Mouse (Mus musculus) urinary bladder, postnatal 4 days (tissue): ENCODE measurements around the gene Gja8.

Source experiments
- DNase-seq, 2 experiments: peaks; one replicate each; pipeline ENCODE4 v3.0.0; 2021 to 2022; ENCODE audit warnings: low spot score in 2 of 2

Gene Gja8

DNA sequence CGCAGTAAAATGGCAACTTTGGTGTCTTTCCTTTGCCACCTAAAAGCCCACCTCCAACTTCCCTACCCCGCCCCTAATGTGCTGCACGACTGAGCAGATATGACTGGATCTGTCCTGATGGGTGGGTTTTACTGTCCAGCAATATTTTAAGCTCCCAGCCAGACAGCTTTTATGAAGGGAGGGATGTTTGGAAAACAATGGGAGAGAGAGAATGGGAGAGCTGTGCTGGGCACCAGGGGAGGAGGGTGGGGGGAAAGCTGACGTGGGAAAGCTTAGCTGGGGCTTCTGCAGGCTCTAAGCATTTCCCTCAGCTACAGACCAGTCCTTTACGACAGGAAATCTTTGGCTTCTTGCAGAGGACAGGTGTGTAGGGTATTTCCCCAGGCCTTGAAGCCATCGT, at the start of gene Gja8:
Gene Gja8 (minus strand): TSS at position 101 of the 400 bp plus-strand sequence.
- no peak for DNase-seq

DNA sequence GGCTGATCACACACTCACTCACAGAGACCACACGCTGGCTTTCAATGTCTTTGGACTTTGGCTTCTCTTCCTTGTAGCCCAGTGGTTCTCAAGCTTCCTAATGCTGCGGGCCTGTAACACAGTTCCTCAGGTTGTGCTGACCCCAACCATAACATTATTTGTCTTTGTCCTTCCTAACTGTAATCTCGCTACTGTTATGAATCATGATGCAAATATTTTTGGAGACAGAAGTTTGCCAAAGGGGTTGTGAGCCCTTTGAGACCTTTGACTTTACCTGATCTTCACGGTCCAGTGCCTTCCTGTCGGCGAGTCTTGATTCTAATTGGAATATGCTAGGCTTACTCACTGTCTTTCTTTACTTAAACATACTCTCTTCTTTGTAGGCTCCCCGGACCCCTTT, 48.6 kb upstream of the Gja8 start:
- DNase-seq: no peak

DNA sequence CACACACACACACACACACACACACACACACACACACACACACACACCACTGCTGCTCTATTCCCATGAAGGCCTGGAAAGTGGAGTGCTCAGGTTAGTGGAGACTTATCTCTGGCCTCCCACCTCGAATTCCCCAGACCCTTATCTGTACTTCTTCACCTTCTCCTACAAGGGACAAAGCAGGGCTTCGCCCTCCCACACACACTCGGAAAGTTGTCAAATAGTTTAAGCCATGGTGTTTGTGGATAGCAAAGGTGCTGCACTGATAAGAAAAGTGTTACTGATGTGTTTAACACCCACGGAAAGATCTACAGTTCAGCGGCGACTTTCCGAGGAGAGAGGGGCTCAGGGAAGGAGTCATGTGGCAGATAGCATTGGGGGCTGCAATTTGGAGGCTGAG, 45.2 kb upstream of the Gja8 start:
- DNase-seq: no peak

GRCm38 (mm10) chr3:96963088-96964034, 37.5 kb upstream of the Gja8 start:
- no peak for DNase-seq

- no peak for DNase-seq
Observed at GRCm38 (mm10) chr3:96960597-96960996, 34.8 kb upstream of the Gja8 start.

DNA sequence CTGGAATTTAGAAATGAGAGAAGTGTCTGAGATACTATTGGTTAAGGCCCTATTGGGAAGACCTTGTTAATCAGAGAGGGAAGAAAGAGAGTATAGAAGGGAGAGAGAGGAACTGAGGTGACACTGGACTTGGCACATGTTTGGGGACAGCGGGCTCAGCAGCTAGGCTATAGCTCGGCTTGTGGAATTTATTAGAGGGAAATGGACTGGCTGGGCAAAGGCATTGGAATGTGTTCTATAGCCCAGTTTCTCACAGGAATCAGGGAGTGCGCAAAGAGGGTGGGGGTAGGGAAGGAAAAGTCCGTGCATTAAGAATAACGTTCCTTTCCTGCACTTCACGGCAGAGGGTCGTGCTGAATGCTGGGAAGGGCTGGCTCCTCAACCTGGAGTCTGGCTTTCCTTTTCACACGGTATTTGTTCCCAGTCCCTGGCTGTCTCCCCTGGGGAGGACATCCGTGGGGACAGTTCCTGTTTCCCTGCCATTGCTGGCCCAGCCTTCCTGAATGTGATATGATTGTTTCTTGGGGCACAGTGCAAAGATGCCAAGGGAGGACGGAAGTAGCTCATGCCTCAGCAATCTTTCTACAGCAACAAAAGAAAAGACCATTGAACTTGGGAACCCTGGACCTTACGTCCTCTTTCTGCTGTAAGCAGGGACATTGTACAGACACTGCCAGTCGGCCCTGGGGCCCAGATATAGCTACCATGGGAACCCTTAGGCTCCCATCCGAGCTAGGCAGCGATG, 27.8 kb upstream of the Gja8 start:
- DNase-seq: no peak

DNA sequence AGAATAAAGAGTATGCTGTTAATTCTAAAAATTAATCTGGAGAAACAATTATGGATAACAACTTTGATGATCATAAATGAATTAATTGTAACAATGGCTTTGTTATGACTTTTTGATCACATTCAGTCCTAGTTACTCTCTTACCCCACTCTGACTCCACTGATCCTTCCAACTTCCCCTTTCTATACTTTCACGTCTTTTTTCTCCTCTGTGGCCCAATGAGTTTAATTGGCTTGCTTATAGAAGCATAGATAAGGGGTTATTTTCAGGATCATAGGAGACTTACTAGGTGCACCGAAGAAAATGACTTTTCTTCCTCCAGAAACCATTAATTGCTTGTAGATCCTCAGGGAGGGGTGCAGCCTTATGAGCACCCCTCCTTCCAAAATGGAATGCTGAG, 16.9 kb upstream of the Gja8 start:
- no peak for DNase-seq

- DNase-seq: peak; percentile 67 to 88
Observed at GRCm38 (mm10) chr3:96938738-96939137, 12.9 kb upstream of the Gja8 start.

DNA sequence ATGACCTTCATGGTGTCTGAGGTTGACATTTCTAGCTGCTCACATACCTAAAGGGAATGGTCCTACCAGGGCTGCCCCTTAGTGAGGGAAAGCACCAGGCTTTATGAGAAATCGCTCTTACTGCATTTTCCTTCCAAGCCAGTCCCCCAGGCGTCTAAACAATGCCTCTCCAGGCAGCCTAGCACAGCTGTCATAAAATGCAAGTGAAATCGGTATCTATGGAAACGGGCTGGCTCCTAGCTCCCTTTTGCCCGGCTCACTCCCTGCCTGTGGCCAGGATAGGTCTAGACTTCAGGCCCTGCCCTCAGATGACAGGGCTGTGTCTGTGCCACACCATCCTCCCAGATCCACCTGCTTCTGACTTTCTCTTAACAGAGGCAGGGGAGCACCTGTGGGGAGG, 11.8 kb upstream of the Gja8 start:
- DNase-seq: no peak

GRCm38 (mm10) chr3:96936241-96936640, 10.4 kb upstream of the Gja8 start:
- no peak for DNase-seq

DNA sequence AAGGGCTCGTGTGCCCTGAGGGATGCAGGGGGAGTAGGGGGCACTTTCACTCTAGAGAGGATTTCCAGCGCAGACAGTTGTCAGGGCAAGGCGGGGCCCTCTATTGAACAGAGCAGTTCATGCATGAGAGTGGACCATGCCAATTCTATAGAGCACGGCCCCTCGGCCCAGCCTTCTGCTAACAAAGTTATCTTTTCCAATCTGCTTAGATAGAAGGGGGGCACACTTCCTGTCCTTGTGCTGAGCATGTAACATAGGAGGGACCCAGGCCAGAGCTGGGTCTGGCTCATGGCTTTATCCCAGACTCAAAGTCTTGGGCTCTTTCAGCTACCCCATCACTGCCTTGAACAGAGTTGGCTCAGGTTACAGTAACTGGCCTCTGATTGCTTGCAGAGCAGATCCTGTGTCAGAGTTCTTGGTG, 5.5 kb upstream of the Gja8 start:
- DNase-seq: no peak

DNA sequence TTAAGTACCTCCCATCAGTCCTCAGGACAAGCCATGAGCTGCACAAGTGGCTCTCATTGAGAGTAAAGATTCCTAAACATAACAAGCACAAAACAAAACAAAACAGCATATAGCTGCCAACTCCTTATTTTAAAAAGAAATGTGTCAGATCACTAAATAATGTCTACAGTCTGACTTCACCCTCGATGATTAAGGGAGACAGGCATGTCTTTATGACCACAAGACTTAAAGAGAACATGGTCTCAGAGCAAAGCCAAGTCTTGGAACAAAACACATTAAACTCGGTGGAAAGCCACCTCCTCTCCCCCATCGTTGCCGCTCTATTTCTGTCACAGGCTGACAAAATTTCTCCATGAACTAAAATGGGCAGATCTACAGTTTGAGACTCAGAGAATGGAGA, 1.2 kb downstream of the Gja8 start:
- DNase-seq: no peak

DNA sequence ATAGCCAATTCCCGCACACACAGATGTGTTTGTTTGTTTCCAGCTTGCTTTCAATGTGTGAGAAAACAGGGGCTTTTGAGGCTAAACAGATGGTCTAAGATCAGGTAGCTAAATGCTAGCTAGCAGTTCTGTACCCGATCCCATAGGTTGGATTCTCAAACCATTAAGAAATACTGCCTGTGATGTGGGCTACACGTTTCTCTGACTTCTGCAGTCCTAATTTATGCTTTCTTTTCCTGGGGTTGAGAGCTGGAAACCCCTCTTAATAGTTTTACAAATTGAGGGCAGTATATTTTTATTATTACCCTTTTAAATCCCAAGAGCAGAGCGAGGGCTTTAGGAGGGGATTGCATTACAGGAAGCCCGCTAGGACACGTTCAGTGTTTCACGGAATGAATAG, 4.8 kb downstream of the Gja8 start:
- DNase-seq: no peak

GRCm38 (mm10) chr3:96905592-96905991, 20.2 kb downstream of the Gja8 start:
- no peak for DNase-seq

- peak; percentile 89 to 95 for DNase-seq
Observed at GRCm38 (mm10) chr3:96904851-96905541, 20.8 kb downstream of the Gja8 start, which contains the start of gene Gpr89. Gene Gpr89, minus strand, starts transcription at chr3:96905346.

GRCm38 (mm10) chr3:96904393-96904792, 21.4 kb downstream of the Gja8 start, which contains the start of gene Gja5:
Gene Gja5, plus strand, starts transcription at chr3:96904693.
- no peak for DNase-seq

GRCm38 (mm10) chr3:96902336-96902999, 23.4 kb downstream of the Gja8 start:
- DNase-seq: no peak

DNA sequence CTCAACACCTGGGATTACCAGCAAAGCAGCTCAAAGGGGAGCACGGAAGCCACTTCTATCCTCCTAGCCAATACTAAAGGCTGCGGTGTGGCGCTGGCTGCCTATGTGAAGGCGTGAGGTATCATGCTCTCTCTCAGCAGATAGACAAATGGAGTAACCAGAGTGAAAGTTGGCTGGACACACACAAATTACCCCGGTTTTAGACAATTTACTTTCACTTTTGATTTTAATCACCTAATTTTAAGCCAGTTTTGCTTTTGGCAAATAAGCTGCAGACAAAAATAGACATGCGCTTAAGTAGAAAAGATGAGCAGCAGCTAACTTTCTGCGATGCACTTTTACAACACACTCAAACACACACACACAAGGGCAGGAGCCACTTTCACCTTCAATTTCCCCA, 42.1 kb downstream of the Gja8 start:
- no peak for DNase-seq

DNA sequence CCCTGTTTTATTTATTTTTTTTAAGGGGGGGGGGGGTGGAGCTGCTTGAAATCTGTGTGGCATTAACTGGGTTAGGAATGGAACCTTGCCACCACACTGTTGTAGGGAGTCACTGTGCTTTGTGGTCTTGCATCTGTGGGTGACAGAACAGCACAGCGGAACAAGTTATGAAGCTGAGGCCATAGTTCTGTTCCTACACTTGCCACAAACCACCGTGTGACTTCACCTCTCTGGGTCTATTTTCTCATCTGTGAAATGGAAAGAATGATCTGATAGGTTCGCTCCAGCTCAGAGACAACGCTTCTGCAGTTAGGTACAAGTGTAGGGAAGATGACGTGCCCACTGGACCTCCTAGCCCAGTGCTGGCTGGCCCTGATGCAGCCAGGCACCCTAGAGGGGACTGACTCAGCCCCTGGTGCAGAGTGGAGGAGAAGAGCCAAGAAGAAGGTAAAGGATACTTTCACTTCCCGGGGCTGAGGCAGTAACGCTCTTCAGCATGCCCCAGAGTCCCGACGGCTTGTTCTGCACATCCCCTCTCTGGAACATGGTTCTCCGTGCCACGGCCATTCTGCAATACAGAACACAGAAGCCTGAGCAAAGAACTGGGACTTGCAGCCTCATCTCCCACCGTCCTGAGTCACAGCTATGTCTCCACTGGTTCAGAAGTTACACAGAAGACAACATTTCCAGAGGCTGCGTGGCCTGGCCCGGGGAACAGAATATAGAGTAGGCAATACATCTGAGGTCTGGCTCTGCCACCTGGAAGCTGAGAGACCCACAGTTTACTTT, 43.6 kb downstream of the Gja8 start:
- DNase-seq: peak in 1 of 2 experiments; percentile 10

DNA sequence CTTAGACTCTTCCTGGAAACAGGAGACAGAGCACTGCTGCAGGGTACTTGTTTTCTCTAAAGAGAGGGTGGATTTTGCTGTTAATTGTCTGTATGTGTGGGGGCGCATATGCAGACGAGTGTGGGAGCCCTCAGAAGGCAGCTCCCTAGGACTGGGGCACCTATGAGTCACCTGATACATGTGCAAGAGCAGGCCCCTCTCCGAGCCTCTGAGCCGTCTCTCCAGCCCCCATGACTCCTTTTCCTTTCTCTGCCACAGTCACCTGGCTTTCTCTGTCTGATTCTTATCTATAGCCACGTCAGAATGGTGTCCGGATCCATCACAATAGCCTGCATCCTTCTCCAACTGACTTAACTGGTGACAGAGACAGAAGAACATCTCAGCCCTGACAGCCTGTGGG, 44.3 kb downstream of the Gja8 start:
- DNase-seq: no peak

DNA sequence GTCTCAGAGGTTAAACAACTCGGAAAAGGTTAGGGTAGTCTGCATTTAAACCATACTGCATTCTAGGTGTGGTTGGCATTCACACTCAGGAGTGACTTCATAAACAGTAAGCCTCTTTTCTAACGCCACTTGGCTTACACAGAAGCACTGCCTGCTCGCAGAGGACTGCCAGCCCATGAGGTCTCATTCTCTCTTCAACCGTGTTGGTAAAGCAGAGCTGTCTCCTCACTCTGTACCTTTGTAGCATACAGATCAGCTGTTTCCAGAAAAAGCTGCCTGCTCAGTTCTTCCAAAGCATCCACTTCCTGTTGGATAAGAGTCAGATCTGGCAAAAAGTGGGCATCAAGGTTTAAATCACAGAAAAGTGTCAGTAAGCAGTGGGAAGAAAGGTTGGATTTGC, 45.4 kb downstream of the Gja8 start:
- DNase-seq: peak in 1 of 2 experiments; percentile 8
